Mouse (Mus musculus) myocyte (in vitro differentiated cells): ENCODE results near the gene Zfp593.

Source experiments
- E2F4 ChIP-seq: IDR thresholded peaks from one replicate; pipeline ENCODE4 v1.6.1; 2011; ENCODE audit warnings: mild to moderate bottlenecking, control low read depth, moderate library complexity; ENCODE audit not compliant: insufficient read depth
- MAX ChIP-seq: IDR thresholded peaks from one replicate; pipeline ENCODE4 v1.6.1; 2011; ENCODE audit warnings: low read depth, mild to moderate bottlenecking, control low read depth
- MYOD1 ChIP-seq, 3 experiments: IDR thresholded peaks; one replicate each; pipeline ENCODE4 v1.6.1; 2011; ENCODE audit warnings: control low read depth in 2 of 3, low read depth in 2 of 3, mild to moderate bottlenecking in 2 of 3, moderate library complexity in 1 of 3; ENCODE audit not compliant: insufficient read length in 2 of 3, control insufficient read depth in 1 of 3
- MYOG ChIP-seq, 3 experiments: IDR thresholded peaks; one replicate each; pipeline ENCODE4 v1.6.1; 2011; ENCODE audit warnings: control low read depth in 2 of 3, low read depth in 2 of 3, mild to moderate bottlenecking in 2 of 3; ENCODE audit not compliant: insufficient read length in 2 of 3, control insufficient read depth in 1 of 3, insufficient read depth in 1 of 3
- POLR2A ChIP-seq: IDR thresholded peaks from one replicate; pipeline ENCODE4 v1.6.1; 2011; ENCODE audit warnings: low read depth, mild to moderate bottlenecking, control low read depth, moderate library complexity; ENCODE audit not compliant: insufficient read length
- POLR2AphosphoS2 ChIP-seq: IDR thresholded peaks from one replicate; pipeline ENCODE4 v1.6.1; 2011; ENCODE audit warnings: low read depth, control low read depth; ENCODE audit not compliant: insufficient read length
- TCF12 ChIP-seq: IDR thresholded peaks from one replicate; pipeline ENCODE4 v1.6.1; 2011; ENCODE audit warnings: mild to moderate bottlenecking, control low read depth; ENCODE audit not compliant: poor library complexity, insufficient read depth, severe bottlenecking

DNA sequence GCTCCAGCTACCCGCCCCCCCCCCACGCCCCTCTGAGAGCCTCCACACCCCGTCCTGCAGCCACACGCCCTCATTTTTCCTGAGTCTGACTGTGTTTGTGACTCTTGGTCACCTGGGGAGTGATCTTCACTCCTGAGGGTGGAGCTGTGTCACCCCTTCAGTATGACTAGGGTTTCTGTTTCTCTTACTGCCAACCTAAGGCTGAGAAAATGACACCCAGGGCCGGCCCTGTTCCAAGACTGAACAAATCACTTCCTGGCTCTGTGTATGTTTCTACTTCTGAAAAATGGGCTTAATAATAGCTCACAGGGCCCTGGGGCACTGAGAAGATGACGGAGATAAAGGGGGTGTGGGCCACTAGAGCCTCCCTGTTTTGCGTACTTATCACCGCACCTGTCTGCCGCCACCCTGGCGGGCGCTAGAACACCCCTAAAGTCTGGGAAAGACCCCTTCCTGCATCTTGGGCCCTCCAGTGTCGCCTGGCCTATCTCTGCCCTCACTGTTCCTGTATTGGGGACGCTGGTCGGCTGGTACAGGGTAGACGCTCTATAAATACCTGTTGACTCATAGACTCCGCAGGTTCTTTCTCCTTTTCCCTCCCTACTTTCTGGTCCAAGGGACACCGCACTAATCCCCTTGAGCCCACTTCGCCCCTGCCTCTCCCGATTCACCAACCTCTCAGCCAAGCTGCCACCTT lies 7.7 kb downstream of the Zfp593 start:
- TF ChIP-seq POLR2A, result no peak
- no peak for TF ChIP-seq TCF12
- TF ChIP-seq MYOD1 (IDR thresholded peaks at IDR 0.05; ENCODE audit: control insufficient read depth in 1 of 3, insufficient read length in 2 of 3, low read depth in 2 of 3), result no peak
- TF ChIP-seq E2F4, result no peak
- TF ChIP-seq MAX, result no peak
- TF ChIP-seq POLR2AphosphoS2, result no peak
- no peak for TF ChIP-seq MYOG (IDR thresholded peaks at IDR 0.05; ENCODE audit: control insufficient read depth in 1 of 3, insufficient read depth in 1 of 3, insufficient read length in 2 of 3, low read depth in 2 of 3)
